Mouse (Mus musculus) hindbrain, embryonic 16.5 days (tissue): ENCODE measurements around the gene Nfatc3. TPM values are rescaled to one million over a fixed set of nuclear protein-coding genes. Genes with fewer than 3 reads are reported as not detected.
A peak's percentile ranks its signal among the peaks of the same experiment; 100 is the strongest.

ENCODE experiments used
- ATAC-seq: fragments of 200-750 bp; cut with Nextera tagmentation; 2 replicates; pipeline ENCODE4 v1.8.0; 2017; ENCODE audit warnings: moderate TSS enrichment, moderate library complexity
- H3K27ac ChIP-seq: fragments of 300-500 bp; sonication (generic); 2 replicates; pipeline ENCODE4 v1.5.1; 2014; ENCODE audit warnings: low read depth, mild to moderate bottlenecking, control low read depth, low read length, moderate library complexity
- H3K27me3 ChIP-seq: fragments of 300-500 bp; sonication (generic); replicated peaks from 2 replicates; pipeline ENCODE4 v1.6.1; 2014; ENCODE audit warnings: low read length; ENCODE audit not compliant: control insufficient read depth, insufficient read depth
- H3K36me3 ChIP-seq: fragments of 300-500 bp; sonication (generic); 2 replicates; pipeline ENCODE4 v1.6.1; 2014; ENCODE audit warnings: mild to moderate bottlenecking, low read length, moderate library complexity, mixed read lengths; ENCODE audit not compliant: control insufficient read depth, insufficient read depth
- H3K4me1 ChIP-seq: fragments of 300-500 bp; sonication (generic); 2 replicates; pipeline ENCODE4 v1.6.1; 2014; ENCODE audit warnings: low read depth, low read length; ENCODE audit not compliant: control insufficient read depth, insufficient read depth
- H3K4me2 ChIP-seq: fragments of 300-500 bp; sonication (generic); 2 replicates; pipeline ENCODE4 v1.6.1; 2014; ENCODE audit warnings: mild to moderate bottlenecking, low read length, control low read depth, moderate library complexity
- H3K4me3 ChIP-seq: fragments of 300-500 bp; sonication (generic); 2 replicates; pipeline ENCODE4 v1.5.1; 2014; ENCODE audit warnings: mild to moderate bottlenecking, low read length, control low read depth, moderate library complexity
- H3K9ac ChIP-seq: fragments of 300-500 bp; sonication (generic); 2 replicates; pipeline ENCODE4 v1.6.1; 2014; ENCODE audit warnings: low read depth, mild to moderate bottlenecking, control low read depth, low read length, moderate library complexity
- H3K9me3 ChIP-seq: fragments of 300-500 bp; sonication (generic); 2 replicates; pipeline ENCODE4 v1.6.1; 2014; ENCODE audit warnings: mild to moderate bottlenecking, low read length, moderate library complexity; ENCODE audit not compliant: control insufficient read depth
- WGBS: fragments of 180-500 bp; shearing (Covaris S2); extraction: QIAGEN DNeasy Blood & Tissue Kit; methylation state at CpG from one replicate; pipeline ENCODE4 v1.1.7; 2014; 5-methylcytosine and 5-hydroxymethylcytosine counted together
- polyA plus RNA-seq: library from polyadenylated mRNA; unstranded; fragments of >200 nt; fragmentation: Nextera tagmentation; extraction: Ambion mirVana; gene quantifications from 2 replicates; pipeline ENCODE4 v1.2.1, GENCODE M21; 2015

Nfatc3 gene
- polyA plus RNA-seq, 1 experiment from 2014 or later = 2.6 TPM

- peaks cover 50% of the 10 kb centered on the region for H3K27me3 ChIP-seq
- H3K4me2 ChIP-seq = no peak overlapping the region
- H3K27ac ChIP-seq = no peak overlapping the region
- H3K4me3 ChIP-seq = no peak overlapping the region
- WGBS = 32% methylated on average over 14 of the region's 14 CpGs
- no peaks in the 10 kb centered on the region for H3K9me3 ChIP-seq
- 0 out of 2 replicates have a peak, but pooled peaks cover 3% of the 10 kb centered on the region for H3K36me3 ChIP-seq
- no peak for ATAC-seq
- H3K4me1 ChIP-seq = peaks cover 24% of the 10 kb centered on the region
- H3K9ac ChIP-seq = no peak overlapping the region
Measured at GRCm38 (mm10) chr8:106134751-106135571, 76.3 kb downstream of the Nfatc3 start.

- WGBS = 4% methylated on average over 19 of the region's 19 CpGs
- Histone ChIP-seq H3K4me2 (peak overlapping the region; percentile 93), H3K36me3 (0 out of 2 replicates have a peak, but pooled peaks cover 3% of the 10 kb centered on the region), H3K9ac (no peak overlapping the region; the same call in 1 of the 2 replicates), H3K27me3 (peaks cover 50% of the 10 kb centered on the region), H3K9me3 (no peaks in the 10 kb centered on the region), H3K4me3 (peak overlapping the region; percentile 52), H3K27ac (no peak overlapping the region), H3K4me1 (peaks cover 24% of the 10 kb centered on the region)
- ATAC-seq = no peak
Measured at GRCm38 (mm10) chr8:106135672-106136071, 77.0 kb downstream of the Nfatc3 start.

GRCm38 (mm10) chr8:106136156-106137130, 77.8 kb downstream of the Nfatc3 start, which contains the start of gene Esrp2:
Gene Esrp2 (minus strand): TSS chr8:106136974.
- Histone ChIP-seq H3K9me3 (no peaks in the 10 kb centered on the region), H3K4me2 (peak within 1 kb of the TSS; percentile 93), H3K36me3 (0 out of 2 replicates have a peak, but pooled peaks cover 3% of the 10 kb centered on the region), H3K27me3 (peaks cover 50% of the 10 kb centered on the region), H3K27ac (no peak within 1 kb of the TSS), H3K4me1 (peaks cover 24% of the 10 kb centered on the region), H3K4me3 (peak within 1 kb of the TSS; percentile 52), H3K9ac (peak within 1 kb of the TSS; percentile 60)
- 2% methylated on average over 82 of the region's 86 CpGs for WGBS
- no peak for ATAC-seq

- 0 out of 2 replicates have a peak, but pooled peaks cover 3% of the 10 kb centered on the region for H3K36me3 ChIP-seq
- H3K4me3 ChIP-seq = peak overlapping the region; percentile 52
- WGBS = 5% methylated on average over 22 of the region's 22 CpGs
- peaks cover 24% of the 10 kb centered on the region for H3K4me1 ChIP-seq
- peak overlapping the region; percentile 93 for H3K4me2 ChIP-seq
- no peak overlapping the region for H3K27ac ChIP-seq
- no peaks in the 10 kb centered on the region for H3K9me3 ChIP-seq
- H3K9ac ChIP-seq = peak overlapping the region; percentile 60
- ATAC-seq = no peak
- H3K27me3 ChIP-seq = peaks cover 50% of the 10 kb centered on the region
Measured at GRCm38 (mm10) chr8:106137218-106137905, 78.7 kb downstream of the Nfatc3 start.

- Histone ChIP-seq H3K27me3 (peaks cover 50% of the 10 kb centered on the region), H3K4me3 (peak overlapping the region; percentile 52), H3K36me3 (no peaks in the 10 kb centered on the region), H3K9ac (peak overlapping the region; percentile 60), H3K9me3 (no peaks in the 10 kb centered on the region), H3K4me1 (peaks cover 24% of the 10 kb centered on the region), H3K27ac (no peak overlapping the region), H3K4me2 (peak overlapping the region; percentile 93)
- WGBS = 1% methylated on average over 24 of the region's 24 CpGs
- peak; percentile 41; the same call in 1 of the 2 replicates for ATAC-seq
Measured at GRCm38 (mm10) chr8:106137906-106138477, 79.4 kb downstream of the Nfatc3 start.

- WGBS = 20% methylated on average over 7 of the region's 7 CpGs
- Histone ChIP-seq H3K9me3 (no peaks in the 10 kb centered on the region), H3K27me3 (peaks cover 44% of the 10 kb centered on the region), H3K4me1 (peaks cover 24% of the 10 kb centered on the region), H3K36me3 (no peaks in the 10 kb centered on the region), H3K9ac (peak overlapping the region; percentile 60), H3K4me2 (peak overlapping the region; percentile 93), H3K27ac (no peak overlapping the region), H3K4me3 (peak overlapping the region; percentile 52)
- no peak for ATAC-seq
Measured at GRCm38 (mm10) chr8:106138616-106139015, 80.0 kb downstream of the Nfatc3 start.

- 69% methylated on average over 5 of the region's 5 CpGs for WGBS
- Histone ChIP-seq H3K4me1 (peaks cover 24% of the 10 kb centered on the region), H3K9me3 (no peaks in the 10 kb centered on the region), H3K9ac (no peak overlapping the region), H3K27me3 (peaks cover 29% of the 10 kb centered on the region), H3K4me2 (no peak overlapping the region), H3K4me3 (no peak overlapping the region), H3K27ac (no peak overlapping the region), H3K36me3 (no peaks in the 10 kb centered on the region)
- no peak for ATAC-seq
Measured at GRCm38 (mm10) chr8:106140191-106140590, 81.6 kb downstream of the Nfatc3 start.

GRCm38 (mm10) chr8:106140769-106141168, 82.1 kb downstream of the Nfatc3 start:
- 15% methylated on average over 13 of the region's 13 CpGs for WGBS
- Histone ChIP-seq H3K4me1 (peaks cover 21% of the 10 kb centered on the region), H3K27me3 (peaks cover 23% of the 10 kb centered on the region), H3K4me2 (no peak overlapping the region), H3K4me3 (no peak overlapping the region), H3K36me3 (no peaks in the 10 kb centered on the region), H3K9ac (no peak overlapping the region), H3K27ac (no peak overlapping the region), H3K9me3 (no peaks in the 10 kb centered on the region)
- ATAC-seq = peak; percentile 64
